Mouse (Mus musculus) stomach, postnatal 0 days (tissue): ENCODE measurements around the gene Rest. TPM values are rescaled to one million over a fixed set of nuclear protein-coding genes. Genes with fewer than 3 reads are reported as not detected.

Experiments used
- ATAC-seq: fragments of 200-750 bp; cut with Nextera tagmentation; 2 replicates; pipeline ENCODE4 v1.8.0; 2017; ENCODE audit not compliant: low FRiP score, low TSS enrichment
- DNase-seq: peaks from one replicate; pipeline ENCODE4 v3.0.0-alpha.2; 2016; ENCODE audit warnings: low spot score
- H3K27ac ChIP-seq: fragments of 300-500 bp; sonication (generic); replicated peaks from 2 replicates; pipeline ENCODE4 v1.5.1; 2014; ENCODE audit warnings: mild to moderate bottlenecking, control low read depth
- H3K27me3 ChIP-seq: fragments of 300-500 bp; sonication (generic); 2 replicates; pipeline ENCODE4 v1.6.1; 2014; ENCODE audit warnings: low read length; ENCODE audit not compliant: control insufficient read depth, insufficient read depth
- H3K36me3 ChIP-seq: fragments of 300-500 bp; sonication (generic); 2 replicates; pipeline ENCODE4 v1.6.1; 2014; ENCODE audit warnings: low read length, mixed read lengths; ENCODE audit not compliant: control insufficient read depth, insufficient read depth
- H3K4me1 ChIP-seq: fragments of 300-500 bp; sonication (generic); replicated peaks from 2 replicates; pipeline ENCODE4 v1.6.1; 2014; ENCODE audit warnings: antibody characterized with exemption; ENCODE audit not compliant: control insufficient read depth, insufficient read depth
- H3K4me2 ChIP-seq: fragments of 300-500 bp; sonication (generic); replicated peaks from 2 replicates; pipeline ENCODE4 v1.6.1; 2014; ENCODE audit warnings: low read depth, mild to moderate bottlenecking, control low read depth, moderate library complexity
- H3K4me3 ChIP-seq: fragments of 300-500 bp; sonication (generic); 2 replicates; pipeline ENCODE4 v1.5.1; 2014; ENCODE audit warnings: low read depth, low read length, control low read depth
- H3K9ac ChIP-seq: fragments of 300-500 bp; sonication (generic); 2 replicates; pipeline ENCODE4 v1.6.1; 2014; ENCODE audit warnings: mild to moderate bottlenecking, low read length, control low read depth, mixed read lengths
- H3K9me3 ChIP-seq: fragments of 300-500 bp; sonication (generic); 2 replicates; pipeline ENCODE4 v1.6.1; 2016; ENCODE audit warnings: low read length; ENCODE audit not compliant: control insufficient read depth
- CTCF ChIP-seq: IDR thresholded peaks from 2 replicates; pipeline ENCODE4 v1.5.1; 2016; ENCODE audit warnings: antibody characterized with exemption, low read depth, mild to moderate bottlenecking, moderate library complexity
- EP300 ChIP-seq: optimal IDR thresholded peaks from 2 replicates; pipeline ENCODE3; 2016; ENCODE audit warnings: antibody characterized with exemption
- WGBS: fragments of 180-500 bp; shearing (Covaris S2); extraction: QIAGEN DNeasy Blood & Tissue Kit; methylation state at CpG from one replicate; pipeline ENCODE4 v1.1.7; 2014; 5-methylcytosine and 5-hydroxymethylcytosine counted together
- polyA plus RNA-seq: library from polyadenylated mRNA; unstranded; fragments of >200 nt; fragmentation: Nextera tagmentation; extraction: Ambion mirVana; gene quantifications from 2 replicates; pipeline ENCODE4 v1.2.1, GENCODE M21; 2015

Gene Rest
- polyA plus RNA-seq, 1 experiment from 2014 or later = 12.5 TPM

- Histone ChIP-seq H3K9me3 (no peaks in the 10 kb centered on the region), H3K9ac (no peak overlapping the region), H3K4me1 (no peaks in the 10 kb centered on the region), H3K27ac (no peak overlapping the region), H3K4me2 (peak overlapping the region; percentile 75), H3K36me3 (peaks cover 3% of the 10 kb centered on the region; the same call in 1 of the 2 replicates), H3K27me3 (no peaks in the 10 kb centered on the region), H3K4me3 (peak overlapping the region; percentile 95)
- ATAC-seq (no peak), DNase-seq (no peak)
- TF ChIP-seq EP300 (no peak), CTCF (no peak)
- WGBS = 67% methylated on average over 4 of the region's 4 CpGs
Measured at GRCm38 (mm10) chr5:77267441-77267840, 2.1 kb downstream of the Rest start.

GRCm38 (mm10) chr5:77267957-77268624 is 2.8 kb downstream of the Rest start:
- no peak overlapping the region for H3K27ac ChIP-seq
- H3K9ac ChIP-seq = no peak overlapping the region
- H3K27me3 ChIP-seq = no peaks in the 10 kb centered on the region
- 95% methylated on average over 30 of the region's 30 CpGs for WGBS
- no peak overlapping the region for H3K4me3 ChIP-seq
- no peak for TF ChIP-seq EP300
- TF ChIP-seq CTCF = no peak
- ATAC-seq (no peak), DNase-seq (no peak)
- no peaks in the 10 kb centered on the region for H3K4me1 ChIP-seq
- no peak overlapping the region for H3K4me2 ChIP-seq
- H3K9me3 ChIP-seq = no peaks in the 10 kb centered on the region
- H3K36me3 ChIP-seq = peaks cover 6% of the 10 kb centered on the region; the same call in 1 of the 2 replicates

- Histone ChIP-seq H3K9me3 (no peaks in the 10 kb centered on the region), H3K4me2 (no peak overlapping the region), H3K9ac (no peak overlapping the region), H3K36me3 (peaks cover 6% of the 10 kb centered on the region; the same call in 1 of the 2 replicates), H3K4me3 (no peak overlapping the region), H3K27ac (no peak overlapping the region), H3K4me1 (no peaks in the 10 kb centered on the region), H3K27me3 (no peaks in the 10 kb centered on the region)
- 73% methylated on average over 8 of the region's 8 CpGs for WGBS
- ATAC-seq = no peak
- DNase-seq = no peak
- TF ChIP-seq EP300 (no peak), CTCF (peak; percentile 56)
Measured at GRCm38 (mm10) chr5:77269399-77269798, 4.1 kb downstream of the Rest start.

GRCm38 (mm10) chr5:77273151-77273550 is 7.9 kb downstream of the Rest start:
- peaks cover 15% of the 10 kb centered on the region for H3K36me3 ChIP-seq
- WGBS = 74% methylated on average over 7 of the region's 7 CpGs
- no peak for TF ChIP-seq CTCF
- no peak for TF ChIP-seq EP300

GRCm38 (mm10) chr5:77275950-77276349 is 10.7 kb downstream of the Rest start:
- DNase-seq (peak; percentile 37), ATAC-seq (no peak)
- Histone ChIP-seq H3K4me2 (no peak overlapping the region), H3K36me3 (peaks cover 17% of the 10 kb centered on the region), H3K9me3 (no peaks in the 10 kb centered on the region), H3K27me3 (no peaks in the 10 kb centered on the region), H3K9ac (no peak overlapping the region), H3K27ac (no peak overlapping the region), H3K4me1 (no peaks in the 10 kb centered on the region), H3K4me3 (no peak overlapping the region)
- 89% methylated on average over 5 of the region's 5 CpGs for WGBS
- TF ChIP-seq EP300 = no peak
- peak; percentile 72 for TF ChIP-seq CTCF

More at GRCm38 (mm10) chr5:77273151-77273550, 7.9 kb downstream of the Rest start:
- H3K4me3 ChIP-seq = no peak overlapping the region
- no peak overlapping the region for H3K27ac ChIP-seq
- DNase-seq = no peak
- H3K27me3 ChIP-seq = no peaks in the 10 kb centered on the region
- no peak overlapping the region for H3K4me2 ChIP-seq
- no peaks in the 10 kb centered on the region for H3K9me3 ChIP-seq
- no peak for ATAC-seq
- no peaks in the 10 kb centered on the region for H3K4me1 ChIP-seq
- no peak overlapping the region for H3K9ac ChIP-seq

GRCm38 (mm10) chr5:77277204-77277603 is 11.9 kb downstream of the Rest start:
- TF ChIP-seq CTCF = no peak
- TF ChIP-seq EP300 = no peak
- 89% methylated on average over 6 of the region's 6 CpGs for WGBS
- Histone ChIP-seq H3K4me1 (no peaks in the 10 kb centered on the region), H3K27ac (no peak overlapping the region), H3K4me2 (no peak overlapping the region), H3K27me3 (no peaks in the 10 kb centered on the region), H3K9ac (no peak overlapping the region), H3K4me3 (no peak overlapping the region), H3K36me3 (peaks cover 27% of the 10 kb centered on the region), H3K9me3 (no peaks in the 10 kb centered on the region)
- ATAC-seq (no peak), DNase-seq (no peak)
